Mouse (Mus musculus) bone marrow, adult 2 months (tissue): ENCODE results near the gene Phb.

Source experiments
- CTCF ChIP-seq: fragments of 200-500 bp; IDR thresholded peaks from 2 replicates; pipeline ENCODE4 v1.5.1; 2011; ENCODE audit warnings: low read length, control low read depth; ENCODE audit not compliant: control insufficient read depth, insufficient read depth
- POLR2A ChIP-seq: fragments of 200-500 bp; IDR thresholded peaks from 2 replicates; pipeline ENCODE4 v1.6.1; 2011; ENCODE audit warnings: low read depth, mild to moderate bottlenecking, control low read depth, low read length, borderline replicate concordance; ENCODE audit not compliant: control insufficient read depth

GRCm38 (mm10) chr11:95650981-95651380, 15.8 kb upstream of the Phb start:
- TF ChIP-seq CTCF, result no peak
- TF ChIP-seq POLR2A, result no peak
